Mouse (Mus musculus) cortical plate, adult 2 months (tissue): ENCODE results near the gene Fam83e.

Experiments used
- CTCF ChIP-seq: fragments of 200-500 bp; IDR thresholded peaks from 2 replicates; pipeline ENCODE4 v1.5.1; 2011; ENCODE audit warnings: mild to moderate bottlenecking, control low read depth, low read length; ENCODE audit not compliant: insufficient read depth; ENCODE audit errors: extremely low read depth
- POLR2A ChIP-seq: fragments of 200-500 bp; IDR thresholded peaks from 2 replicates; pipeline ENCODE4 v1.6.1; 2011; ENCODE audit warnings: mild to moderate bottlenecking, low read length, control low read depth; ENCODE audit not compliant: insufficient read depth; ENCODE audit errors: extremely low read depth

DNA sequence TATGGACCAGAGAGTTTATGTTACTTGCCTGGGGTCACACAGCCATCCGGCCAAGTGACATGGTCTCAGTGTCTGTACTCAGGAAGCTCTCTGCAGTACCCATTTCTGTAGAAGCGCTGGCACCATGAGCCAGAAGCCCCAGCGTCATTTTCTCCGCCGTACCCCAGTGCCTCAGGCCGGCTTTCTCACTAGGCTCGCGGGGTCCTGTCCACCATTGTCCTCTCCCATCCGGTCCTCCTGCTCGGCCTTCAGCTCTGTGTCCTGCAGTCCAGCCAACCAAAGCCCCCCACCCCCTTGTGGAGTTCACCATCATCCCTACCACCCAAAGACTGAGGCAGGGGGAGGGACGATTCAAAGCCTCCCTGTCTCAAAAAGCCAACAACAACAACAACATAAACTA is 19.4 kb upstream of the Fam83e start:
- TF ChIP-seq POLR2A (no peak), CTCF (no peak)
